Mouse (Mus musculus): ENCODE measurements around the gene Ifna1.

DNA sequence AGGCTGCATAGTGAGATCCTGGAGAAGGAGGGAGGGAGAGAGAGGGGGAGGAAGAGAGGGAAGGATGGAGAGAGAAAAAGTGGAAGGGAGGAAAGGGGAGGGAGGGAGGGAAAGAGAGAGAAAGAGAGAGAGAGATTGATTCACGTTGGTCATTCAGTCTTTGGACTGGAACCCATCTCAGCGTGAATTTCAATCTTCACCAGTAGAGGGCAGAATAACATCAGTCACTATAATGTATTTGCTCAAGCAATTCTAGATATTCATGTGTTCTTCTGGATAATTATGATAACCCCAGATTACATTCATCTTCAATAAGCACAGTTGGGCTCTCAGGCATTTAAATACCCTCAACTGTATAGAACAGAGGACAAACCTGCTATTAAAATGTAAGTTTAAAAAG, 22.8 kb downstream of the Ifna1 start:
- peak; percentile 1 for TF ChIP-seq CTCF (IDR thresholded peaks at IDR 0.05; ENCODE audit: control insufficient read depth, insufficient read depth, insufficient read length)
- TF ChIP-seq CEBPB (IDR thresholded peaks at IDR 0.05; ENCODE audit: low read depth), result no peak
- no peak for TF ChIP-seq USF1 (IDR thresholded peaks at IDR 0.05; ENCODE audit: low read depth)
- no peak for TF ChIP-seq MYOG (IDR thresholded peaks at IDR 0.05; ENCODE audit: control insufficient read depth, extremely low read depth, insufficient read length)
- TF ChIP-seq MAX (IDR thresholded peaks at IDR 0.05), result no peak
